8 mouse cellular contexts compared by ENCODE assay signal in genomic region chr2:118113808-118114524, GRCm38 (mm10). TPM values are rescaled to one million over a fixed set of nuclear protein-coding genes. Genes with fewer than 3 reads are reported as not detected.
DNase-seq lines count a peak whose midpoint lies in the region; ATAC-seq and TF ChIP-seq lines count a peak whose summit lies in the region.

No protein-coding gene starts in this region.

- no peaks in the 10 kb centered on the region for H3K9me3 ChIP-seq in midbrain, postnatal 0 days (ENCODE audit: low read length)
- no peaks in the 10 kb centered on the region for H3K9me3 ChIP-seq in midbrain, embryonic 14.5 days (ENCODE audit: control insufficient read depth, low read length)
- H3K9me3 ChIP-seq in intestine, postnatal 0 days (ENCODE audit: control insufficient read depth): no peaks in the 10 kb centered on the region

- H3K4me1 ChIP-seq in midbrain, postnatal 0 days (ENCODE audit: insufficient read depth, low read length): peaks cover 11% of the 10 kb centered on the region; the same call in 1 of the 2 replicates
- peaks cover 8% of the 10 kb centered on the region; the same call in 1 of the 2 replicates for H3K4me1 ChIP-seq in midbrain, embryonic 14.5 days (ENCODE audit: control insufficient read depth, insufficient read depth, low read length)
- peaks cover 8% of the 10 kb centered on the region; the same call in 1 of the 2 replicates for H3K4me1 ChIP-seq in embryonic fibroblast, embryonic 13.5 days (ENCODE audit: control insufficient read depth, insufficient read depth, low read length)
- H3K4me1 ChIP-seq in intestine, postnatal 0 days (replicated peaks; ENCODE audit: control insufficient read depth, insufficient read depth, low read length): no peaks in the 10 kb centered on the region
- peaks cover 7% of the 10 kb centered on the region for H3K4me1 ChIP-seq in lung, adult 2 months (ENCODE audit: control insufficient read depth, insufficient read depth, low read length)

- no peak overlapping the region for H3K4me3 ChIP-seq in midbrain, postnatal 0 days (ENCODE audit: low read depth, low read length)
- no peak overlapping the region for H3K4me3 ChIP-seq in midbrain, embryonic 14.5 days (replicated peaks; ENCODE audit: low read depth, low read length)
- peak overlapping the region; percentile 56 for H3K4me3 ChIP-seq in embryonic fibroblast, embryonic 13.5 days (ENCODE audit: insufficient read depth, low read length)
- peak overlapping the region; percentile 65 for H3K4me3 ChIP-seq in intestine, postnatal 0 days (ENCODE audit: low read depth, low read length)
- H3K4me3 ChIP-seq in lung, adult 2 months (replicated peaks; ENCODE audit: extremely low read depth, low read depth, low read length): no peak overlapping the region

- H3K4me2 ChIP-seq in midbrain, postnatal 0 days (ENCODE audit: low read depth, low read length, poor library complexity, severe bottlenecking): 0 out of 2 replicates have a peak overlapping the region, but pooled peaks have one; percentile 96
- H3K4me2 ChIP-seq in midbrain, embryonic 14.5 days (ENCODE audit: low read length): no peak overlapping the region
- peak overlapping the region; percentile 83 for H3K4me2 ChIP-seq in intestine, postnatal 0 days (replicated peaks; ENCODE audit: low read depth)

- no peaks in the 10 kb centered on the region for H3K27me3 ChIP-seq in midbrain, postnatal 0 days (ENCODE audit: insufficient read depth, low read length)
- peaks cover 7% of the 10 kb centered on the region; the same call in 1 of the 2 replicates for H3K27me3 ChIP-seq in midbrain, embryonic 14.5 days (ENCODE audit: control insufficient read depth, insufficient read depth, low read length)
- no peaks in the 10 kb centered on the region for H3K27me3 ChIP-seq in intestine, postnatal 0 days (replicated peaks; ENCODE audit: control insufficient read depth, insufficient read depth, low read length)

- no peak overlapping the region for H3K27ac ChIP-seq in midbrain, postnatal 0 days (ENCODE audit: low read depth, low read length)
- H3K27ac ChIP-seq in midbrain, embryonic 14.5 days (replicated peaks; ENCODE audit: low read depth, low read length): no peak overlapping the region
- H3K27ac ChIP-seq in embryonic fibroblast, embryonic 13.5 days (ENCODE audit: insufficient read depth, low read length): peak overlapping the region; percentile 75
- H3K27ac ChIP-seq in intestine, postnatal 0 days (ENCODE audit: low read depth, low read length): no peak overlapping the region

- H3K36me3 ChIP-seq in midbrain, postnatal 0 days (ENCODE audit: insufficient read depth, low read length): no peaks in the 10 kb centered on the region
- H3K36me3 ChIP-seq in midbrain, embryonic 14.5 days (ENCODE audit: control insufficient read depth, insufficient read depth, low read length): no peaks in the 10 kb centered on the region
- peaks cover 28% of the 10 kb centered on the region for H3K36me3 ChIP-seq in intestine, postnatal 0 days (ENCODE audit: control insufficient read depth, insufficient read depth)

- TF ChIP-seq POLR2A in embryonic fibroblast, embryonic 13.5 days (IDR thresholded peaks at IDR 0.05; ENCODE audit: low read depth, low read length): peak; percentile 87
- TF ChIP-seq POLR2A in lung, adult 2 months (IDR thresholded peaks at IDR 0.05; ENCODE audit: borderline replicate concordance, extremely low read depth, low read depth, low read length): no peak

- H3K9ac ChIP-seq in midbrain, postnatal 0 days (replicated peaks; ENCODE audit: low read length, poor library complexity, severe bottlenecking): no peak overlapping the region
- no peak overlapping the region for H3K9ac ChIP-seq in midbrain, embryonic 14.5 days (replicated peaks; ENCODE audit: low read length)
- peak overlapping the region; percentile 7; the same call in 1 of the 2 replicates for H3K9ac ChIP-seq in intestine, postnatal 0 days (ENCODE audit: low read depth, low read length)

- DNase-seq in midbrain, postnatal 0 days (ENCODE audit: low spot score): no peak
- DNase-seq in midbrain, embryonic 14.5 days: no peak
- DNase-seq in lung, adult 2 months: peak; percentile 27
- DNase-seq in frontal cortex, postnatal 14 days (ENCODE audit: low spot score in 2 of 2): no peak
- no peak for DNase-seq in natural killer cell, adult 2 months (ENCODE audit: low spot score in 2 of 2)

- WGBS in midbrain, postnatal 0 days: 46% methylated on average over 8 of the region's 8 CpGs
- 45% methylated on average over 8 of the region's 8 CpGs for WGBS in midbrain, embryonic 14.5 days
- WGBS in intestine, postnatal 0 days: 58% methylated on average over 8 of the region's 8 CpGs
- 35% methylated on average over 8 of the region's 8 CpGs for WGBS in lung, adult 2 months

- TF ChIP-seq CTCF in midbrain, postnatal 0 days (IDR thresholded peaks at IDR 0.05): peak; percentile 33
- 0 out of 2 replicates have a peak, but pooled peaks have one; percentile 8 for TF ChIP-seq CTCF in embryonic fibroblast, embryonic 13.5 days (IDR thresholded peaks at IDR 0.05; ENCODE audit: borderline replicate concordance, insufficient read depth, low read length)
- TF ChIP-seq CTCF in intestine, postnatal 0 days (IDR thresholded peaks at IDR 0.05; ENCODE audit: low read depth): peak; percentile 66
- TF ChIP-seq CTCF in lung, adult 2 months (IDR thresholded peaks at IDR 0.05; ENCODE audit: insufficient read depth, low read length): 0 out of 2 replicates have a peak, but pooled peaks have one; percentile 16

- ATAC-seq in midbrain, postnatal 0 days (ENCODE audit: low FRiP score): no peak
- no peak for ATAC-seq in midbrain, embryonic 14.5 days (ENCODE audit: low FRiP score, low TSS enrichment)
- ATAC-seq in intestine, postnatal 0 days: no peak
- ATAC-seq in frontal cortex, adult (ENCODE audit: low TSS enrichment): no peak

RNA-seq across cellular contexts. Expression of gene Thbs1, which starts 2.3 kb away (rescaled TPM):
- 12.2 and 12.6 TPM in 2 replicates for total RNA-seq in midbrain, postnatal 0 days (2014; rRNA removed)
- 3.0 TPM in 2 replicates for polyA plus RNA-seq in midbrain, postnatal 0 days (2015; fragmentation: Nextera tagmentation; extraction: Ambion mirVana)
- polyA plus RNA-seq in midbrain, embryonic 14.5 days (2014; fragmentation: Nextera tagmentation; extraction: Ambion mirVana): 2.8 and 4.0 TPM in 2 replicates
- polyA plus RNA-seq in embryonic fibroblast, embryonic 13.5 days (2011; ENCODE audit: insufficient read length, low read depth, missing spikeins): 2,892 and 6,250 TPM in 2 replicates
- 13.2 and 14.9 TPM in 2 replicates for polyA plus RNA-seq in intestine, postnatal 0 days (2015; fragmentation: Nextera tagmentation; extraction: Ambion mirVana)
- polyA plus RNA-seq in lung, adult 2 months (2012; rRNA removed): 23.3 and 27.1 TPM in 2 replicates

Comparison
In these comparisons a context has a peak if more than half of its experiments do, and no peak if none do; other contexts are left out.
1. H3K4me3 ChIP-seq: peak in embryonic fibroblast, embryonic 13.5 days (single experiment) and intestine, postnatal 0 days (single experiment); none in midbrain, postnatal 0 days (single experiment), midbrain, embryonic 14.5 days (single experiment) and lung, adult 2 months (single experiment).
2. CTCF ChIP-seq: peak in every context shown above with its lines; median percentile 66 in intestine, postnatal 0 days; 33 in midbrain, postnatal 0 days; 16 in lung, adult 2 months; 8 in embryonic fibroblast, embryonic 13.5 days.
3. RNA of gene Thbs1, which starts 2.3 kb away (polyA plus RNA-seq): 2,892 to 6,250 TPM in embryonic fibroblast, embryonic 13.5 days; 23.3 to 27.1 TPM in lung, adult 2 months, 13.2 to 14.9 TPM in intestine, postnatal 0 days, 2.8 to 4.0 TPM in midbrain, embryonic 14.5 days and 3.0 TPM in midbrain, postnatal 0 days; every median in the first group is over 100 times any median in the second.